Mouse (Mus musculus) gastrocnemius, postnatal 36 days (tissue): ENCODE data around the gene Tbc1d10a. TPM values are rescaled to one million over a fixed set of nuclear protein-coding genes. Genes with fewer than 3 reads are reported as not detected.
"Not testable (repeated sequence)": the region's sequence is repeated elsewhere in the genome, so short reads cannot be mapped to it uniquely, and the experiment has no call there.

Experiments
- DNase-seq, 2 experiments: peaks; one replicate each; pipeline ENCODE4 v3.0.0; 2022
- intact Hi-C: fragments of 180-260 bp; cut with DNase I; formaldehyde crosslinking; loops from one replicate; pipeline ENCODE4 v1.15.1; 2025
- total RNA-seq, 2 experiments: library from RNA; stranded (reverse); gene quantifications; 2 replicates each; pipeline ENCODE4 v1.2.3; 2021

The Tbc1d10a gene
- total RNA-seq, 2 experiments from 2014 or later = 3.7 to 4.4 TPM

GRCm38 (mm10) chr11:4177716-4178115, 8.9 kb upstream of the Tbc1d10a start:
- DNase-seq = peak in 1 of 2 experiments; percentile 33

GRCm38 (mm10) chr11:4182061-4182460, 4.5 kb upstream of the Tbc1d10a start:
- DNase-seq = no peak
- intact Hi-C loops = loop anchor here (5.0 kb wide), 1 partner anchor 35 kb away; the partner anchor contains the start of gene Castor1

More at GRCm38 (mm10) chr11:4177716-4178115, 8.9 kb upstream of the Tbc1d10a start:
- intact Hi-C loops = no loop called here

- no peak for DNase-seq
- intact Hi-C loops = loop anchor here (5.0 kb wide), 1 partner anchor 34 kb away; the partner anchor contains the start of gene Castor1
These were observed 3.1 kb upstream of the Tbc1d10a start for GRCm38 (mm10) chr11:4183511-4183910.

DNA sequence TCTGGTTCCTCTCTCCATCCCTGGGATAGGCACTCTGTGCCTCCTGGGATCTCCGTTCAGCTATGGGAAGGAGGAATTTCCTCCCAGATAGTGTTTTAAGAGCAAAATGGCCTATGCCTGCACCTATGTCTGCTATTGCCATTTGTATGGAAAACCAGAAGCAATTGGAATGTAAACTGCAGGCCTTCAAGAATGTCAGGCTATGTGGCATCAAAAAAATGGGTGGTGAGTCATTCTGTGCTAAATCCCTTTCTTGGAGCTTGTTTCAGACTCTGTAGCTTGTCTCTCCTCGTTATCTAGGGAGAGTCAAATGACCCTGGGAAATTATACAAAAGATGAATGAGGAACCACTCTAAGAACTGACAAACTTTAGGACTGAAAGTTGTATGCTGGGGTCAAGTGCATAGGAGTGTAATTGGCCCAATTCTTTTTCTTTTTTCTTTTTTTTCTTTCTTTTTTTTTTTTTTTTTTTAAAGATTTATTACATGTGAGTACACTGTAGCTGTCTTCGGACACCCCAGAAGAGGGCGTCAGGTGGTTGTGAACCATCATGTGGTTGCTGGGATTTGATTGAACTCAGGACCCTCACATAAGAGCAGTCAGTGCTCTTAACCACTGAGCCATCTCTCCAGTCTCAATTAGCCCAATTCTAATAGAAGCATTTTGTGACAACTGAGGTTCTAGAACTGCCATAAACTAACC, 2.2 kb upstream of the Tbc1d10a start:
- DNase-seq = no peak
- intact Hi-C loops = loop anchor here (5.0 kb wide), 1 partner anchor 33 kb away; the partner anchor contains the start of gene Castor1

GRCm38 (mm10) chr11:4185480-4185879, 1.1 kb upstream of the Tbc1d10a start:
- DNase-seq, intact Hi-C loops: not testable (repeated sequence)

DNA sequence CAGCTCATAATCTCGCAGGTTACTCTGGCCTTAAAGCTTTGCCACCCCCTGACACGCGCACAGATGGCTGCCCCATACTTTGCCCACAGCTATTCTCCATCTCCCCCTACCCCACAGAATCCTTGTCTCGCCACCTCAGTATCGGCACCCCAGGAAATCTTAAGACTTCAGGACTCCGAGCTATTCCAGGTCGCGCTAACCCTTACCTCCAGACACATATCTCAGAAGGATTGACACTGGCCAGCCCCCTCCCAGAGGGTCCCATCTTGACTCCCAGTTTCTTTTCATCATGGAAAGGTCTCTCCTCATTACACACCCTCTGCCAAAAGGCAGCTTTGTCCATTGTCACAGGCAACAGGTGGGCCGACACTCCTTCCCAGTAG, 720 bp downstream of the Tbc1d10a start:
- intact Hi-C loops = loop anchor here (2.0 kb wide), 1 partner anchor 27 kb away; the partner anchor contains the start of genes Ccdc157 and Sf3a1
- DNase-seq = no peak

DNA sequence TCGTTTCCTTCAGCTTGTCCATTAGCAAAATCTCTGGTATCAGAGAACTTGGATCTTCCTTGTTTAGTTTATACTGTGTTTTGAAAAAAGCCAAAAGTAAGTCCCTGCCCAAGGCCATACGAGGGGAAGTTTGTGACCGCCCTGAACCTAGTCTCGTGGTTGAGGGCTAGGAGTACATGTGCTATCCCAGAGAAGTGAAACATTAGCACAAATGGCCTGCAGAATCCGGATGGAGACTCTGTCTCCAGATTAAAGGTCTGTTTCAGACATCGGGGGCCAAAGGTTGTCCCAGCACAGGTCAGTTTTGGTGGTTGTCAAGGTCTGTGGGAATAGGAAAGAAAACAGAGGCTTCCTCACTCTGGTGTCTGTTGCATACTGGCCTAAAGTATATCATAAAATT, 2.6 kb downstream of the Tbc1d10a start:
- intact Hi-C loops = no loop called here
- no peak for DNase-seq

DNA sequence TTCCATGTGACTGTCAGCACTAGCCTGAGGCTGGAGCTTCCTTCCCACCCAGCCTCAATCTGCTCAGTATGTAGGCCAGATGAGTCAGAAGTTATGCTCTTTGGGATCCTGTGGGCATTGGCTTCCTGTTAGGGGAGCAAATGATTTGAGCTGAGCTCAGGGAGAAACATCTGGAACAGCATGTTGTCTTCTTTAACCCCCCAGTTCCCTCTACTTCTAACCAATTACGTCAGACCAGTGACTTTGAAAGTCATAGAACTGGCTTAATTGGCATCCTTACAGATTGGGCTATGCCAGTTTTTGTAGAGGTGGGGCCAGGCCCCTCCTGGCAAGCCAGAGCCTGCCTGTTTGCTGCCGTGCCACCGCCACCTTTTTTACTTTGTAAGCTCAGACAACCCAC, 4.1 kb downstream of the Tbc1d10a start:
- DNase-seq = no peak
- intact Hi-C loops = no loop called here

DNA sequence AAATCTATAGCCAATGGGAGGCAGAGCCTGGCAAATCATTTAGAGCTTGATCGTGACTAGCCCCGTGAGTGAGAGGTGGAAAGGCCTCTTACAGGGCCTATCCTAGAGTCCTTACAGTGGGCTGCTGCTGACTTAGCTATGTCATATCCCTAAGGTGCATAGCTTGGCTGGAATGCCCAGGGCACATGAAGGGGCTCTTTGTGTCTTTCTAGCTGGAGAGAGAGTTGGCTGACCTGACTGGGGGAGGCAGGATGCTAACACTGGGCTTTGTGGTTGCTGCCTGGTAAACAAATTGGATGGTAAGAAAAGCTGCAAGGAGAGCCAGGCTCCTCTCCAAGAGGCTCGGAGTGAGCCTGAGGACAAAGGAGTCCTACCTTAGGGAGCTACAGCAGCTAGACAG, 6.2 kb downstream of the Tbc1d10a start:
- DNase-seq = no peak
- intact Hi-C loops = no loop called here

GRCm38 (mm10) chr11:4193420-4193819, 6.8 kb downstream of the Tbc1d10a start:
- no peak for DNase-seq
- intact Hi-C loops = no loop called here

DNA sequence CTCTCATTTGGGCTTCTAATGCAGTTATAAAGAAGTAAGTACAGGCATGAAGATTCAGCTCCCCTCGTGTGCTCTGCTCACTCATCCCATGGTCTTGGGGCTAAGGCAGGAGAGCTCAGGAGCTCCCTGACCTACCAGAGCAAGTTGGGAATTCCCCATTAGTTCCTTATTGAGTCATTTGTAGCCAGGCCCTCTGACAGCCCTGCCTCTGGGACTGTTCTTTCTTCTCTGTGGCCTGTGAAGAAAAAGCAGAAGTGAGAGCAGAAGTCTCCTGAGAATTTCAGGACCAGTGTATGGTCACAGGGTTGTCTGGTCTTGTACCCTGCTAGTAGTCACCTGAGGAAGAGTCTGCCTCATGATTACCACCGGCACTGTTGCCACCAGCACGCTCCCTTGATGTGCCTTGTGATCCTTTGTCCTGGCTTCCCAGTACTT, 9.0 kb downstream of the Tbc1d10a start:
- no peak for DNase-seq
- intact Hi-C loops = no loop called here

GRCm38 (mm10) chr11:4196636-4197035, 10.0 kb downstream of the Tbc1d10a start:
- intact Hi-C loops = no loop called here
- no peak for DNase-seq

- DNase-seq = no peak
- intact Hi-C loops = no loop called here
These were observed 11.1 kb downstream of the Tbc1d10a start for GRCm38 (mm10) chr11:4197691-4198090.

DNA sequence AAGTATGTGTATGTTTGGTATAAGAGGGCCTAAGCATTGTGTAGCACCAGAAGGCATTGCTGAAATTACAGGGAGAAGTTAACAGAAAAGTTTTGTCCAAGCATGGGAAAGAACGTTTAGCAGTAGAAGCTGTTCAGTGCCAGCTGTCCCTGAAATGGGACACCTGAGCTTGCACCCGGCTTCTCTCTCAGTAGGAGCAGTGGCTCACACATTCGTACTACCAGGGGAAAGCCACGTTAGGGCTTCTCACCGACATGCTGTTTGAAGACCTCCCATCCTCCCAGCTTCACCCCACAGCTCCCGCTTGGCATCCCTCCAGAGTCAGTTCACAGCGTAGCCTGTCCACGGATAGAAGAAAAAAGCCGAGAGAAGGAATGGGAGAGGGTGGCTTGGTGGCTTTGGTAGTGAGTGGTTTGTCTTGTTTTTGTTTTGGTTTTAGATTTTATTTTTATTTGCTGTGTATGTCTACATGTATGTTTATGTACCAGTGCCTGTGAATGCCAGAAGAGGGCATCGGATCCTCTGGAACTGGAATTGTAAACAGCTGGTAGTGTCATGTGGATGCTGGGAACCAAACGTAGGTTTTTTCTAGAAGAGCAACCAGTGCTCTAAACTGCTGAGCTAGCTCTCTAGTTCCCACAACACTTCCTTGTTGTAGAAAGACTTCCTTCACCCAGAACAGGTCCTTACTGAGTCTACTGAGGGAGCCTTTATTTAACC, 15.6 kb downstream of the Tbc1d10a start:
- no peak for DNase-seq
- intact Hi-C loops = no loop called here

DNA sequence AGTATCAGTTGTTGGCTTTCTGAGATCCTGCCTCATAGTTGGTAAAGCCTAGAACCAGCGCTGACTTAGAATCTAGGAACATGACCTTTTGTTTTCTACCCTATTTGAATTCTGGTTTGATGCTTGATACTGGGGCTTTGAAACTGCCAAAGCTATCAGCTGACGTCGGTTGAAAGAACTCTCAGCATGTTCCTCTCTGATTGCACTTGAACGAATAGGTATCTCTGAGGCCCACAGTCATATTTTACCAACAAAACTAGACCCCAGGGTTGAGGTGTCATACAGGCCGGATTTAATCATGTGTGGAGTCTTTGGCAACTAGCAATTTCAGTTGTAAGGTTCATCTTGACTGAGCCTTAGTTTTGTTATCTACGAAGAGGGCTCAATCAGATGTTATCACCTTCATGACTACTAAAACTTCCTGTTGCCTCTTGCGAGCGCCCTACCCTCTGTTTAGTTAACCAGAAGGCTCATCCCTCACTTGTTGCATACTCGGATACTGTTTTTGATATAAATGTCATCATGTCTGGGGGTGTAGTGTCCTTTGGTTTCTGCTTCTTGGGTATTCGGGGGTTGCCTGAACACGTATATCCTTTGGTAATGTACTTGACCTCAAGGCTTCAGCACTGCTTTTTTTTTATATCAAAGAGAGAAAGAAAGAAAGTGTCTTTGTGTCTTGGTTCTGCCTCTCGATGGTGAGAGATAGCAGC, 16.6 kb downstream of the Tbc1d10a start:
- intact Hi-C loops = no loop called here
- no peak for DNase-seq

DNA sequence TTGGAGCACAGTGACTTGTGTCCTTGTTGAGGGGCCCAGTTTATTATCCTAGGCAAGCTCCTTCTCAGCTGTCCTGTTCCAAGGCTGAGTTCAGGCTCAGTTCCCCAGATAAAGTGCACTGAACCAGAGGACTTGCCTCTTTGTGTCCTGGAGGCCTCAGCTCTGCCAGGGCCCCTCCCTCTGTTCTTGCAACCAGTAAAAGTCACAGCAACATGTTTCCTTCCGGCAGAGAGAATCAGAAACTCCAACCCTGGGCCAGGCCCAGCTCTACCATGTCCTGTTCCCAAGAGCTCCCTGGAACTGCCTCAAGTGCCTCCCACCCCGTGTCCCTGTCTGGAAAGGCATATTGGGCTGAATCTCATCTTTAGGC, 17.1 kb downstream of the Tbc1d10a start:
- intact Hi-C loops = no loop called here
- DNase-seq = peak; percentile 56 to 74

- intact Hi-C loops = no loop called here
- DNase-seq = no peak
These were observed 18.6 kb downstream of the Tbc1d10a start for GRCm38 (mm10) chr11:4205097-4205655.

DNA sequence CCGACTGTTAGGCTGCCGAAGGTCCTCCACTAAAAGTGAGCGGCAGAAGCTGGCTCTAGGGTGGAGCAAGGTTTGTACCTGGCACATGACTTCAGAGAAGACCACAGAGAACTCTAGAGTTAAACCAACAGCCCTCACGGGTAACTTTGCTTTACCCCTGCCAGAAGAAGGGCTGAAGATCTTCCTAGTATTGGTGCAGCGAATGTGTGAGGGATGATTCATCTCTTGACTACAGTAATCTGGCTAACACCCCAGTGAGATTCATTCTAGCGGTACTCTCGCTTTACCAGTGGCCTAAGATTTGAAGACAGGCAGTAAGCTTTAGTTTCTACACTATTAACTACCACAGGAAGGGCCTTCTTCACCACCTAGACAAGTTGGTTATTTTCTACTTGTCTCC, 19.4 kb downstream of the Tbc1d10a start:
- intact Hi-C loops = no loop called here
- DNase-seq = no peak

GRCm38 (mm10) chr11:4206563-4206962, 20.0 kb downstream of the Tbc1d10a start:
- no peak for DNase-seq
- intact Hi-C loops = no loop called here

- intact Hi-C loops = no loop called here
- no peak for DNase-seq
These were observed 21.1 kb downstream of the Tbc1d10a start for GRCm38 (mm10) chr11:4207655-4208054.

DNA sequence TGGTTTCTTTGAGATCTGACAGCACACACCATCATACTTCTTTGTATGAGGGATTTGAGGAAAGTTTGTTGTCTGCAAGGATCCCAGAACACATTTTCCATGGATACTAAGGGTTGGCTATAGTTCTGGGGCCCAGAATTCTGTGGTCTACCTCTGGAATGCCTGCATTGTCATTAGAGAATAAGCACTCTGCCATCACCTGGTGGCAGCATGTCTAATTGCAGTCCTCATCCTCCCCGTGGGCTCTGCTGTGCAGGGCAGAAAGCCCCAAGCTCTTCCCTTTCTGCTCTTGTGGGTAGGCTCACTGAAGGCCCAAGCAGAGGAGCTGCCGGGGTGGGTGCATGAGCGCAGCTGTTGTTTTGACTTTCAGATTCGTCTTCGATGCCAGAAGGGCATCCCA, 23.0 kb downstream of the Tbc1d10a start:
- DNase-seq = no peak
- intact Hi-C loops = no loop called here
